Mouse (Mus musculus) kidney, adult 18-20 months (tissue): ENCODE data around the gene Btbd16.

Experiments used
- DNase-seq: peaks from one replicate; pipeline ENCODE4 v3.0.0; 2021

Gene Btbd16

GRCm38 (mm10) chr7:130865613-130866591, 92.0 kb downstream of the Btbd16 start, which contains the start of gene Plekha1:
Plekha1 (plus strand) TSS chr7:130865756.
- DNase-seq: peak; percentile 96

GRCm38 (mm10) chr7:130866640-130867039, 92.8 kb downstream of the Btbd16 start:
- no peak for DNase-seq

- no peak for DNase-seq
Observed at GRCm38 (mm10) chr7:130867256-130867655, 93.4 kb downstream of the Btbd16 start.
